Comparison of ENCODE assay signal across 16 mouse cellular contexts in the genomic region with DNA sequence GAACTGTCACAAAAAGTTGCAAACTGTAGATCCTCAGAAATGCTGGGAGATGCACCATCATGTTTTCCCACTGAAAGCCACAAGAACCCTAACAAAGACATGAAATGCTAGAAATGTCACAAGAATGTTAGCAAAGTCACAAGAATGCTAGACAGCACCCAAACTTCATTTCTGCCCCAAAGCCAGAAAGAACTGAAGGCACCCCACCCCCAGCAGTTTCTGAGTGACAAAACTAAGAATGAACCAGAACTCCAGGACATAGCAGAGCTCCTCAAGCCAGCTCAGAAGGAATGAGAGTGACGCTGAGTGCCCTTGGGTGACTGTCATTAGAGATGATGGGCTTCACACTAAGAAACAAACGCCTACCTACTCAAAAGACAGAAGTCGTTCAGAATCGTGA.
DNase-seq lines count a peak whose midpoint lies in the region.
"Had no signal": no experiment of that assay in that cellular context is flagged by ENCODE, and none has a peak within 500 bp of the region (broad histone marks: within the 10 kb centered on the region; RNA-seq: fewer than 3 reads in every experiment).

No protein-coding gene starts in this region.

- intact Hi-C loops in heart, postnatal 36 days (cut with DNase I) = no loop called here

- peak; percentile 61 for DNase-seq in heart, adult 11 months
- DNase-seq in heart, postnatal 36 days = no peak
- DNase-seq in lung, postnatal 10 days = peak; percentile 22
- DNase-seq in lung, postnatal 14 days = no peak
- peak; percentile 88 for DNase-seq in Muller cell, postnatal 12 days (ENCODE audit: inconsistent ontology term)
- no peak for DNase-seq in right cerebral cortex, postnatal 36 days (ENCODE audit: low spot score in 2 of 2)
- DNase-seq: adrenal gland, adult 8-10 months; adrenal gland, postnatal 10 days; adrenal gland, postnatal 14 days; adrenal gland, postnatal 25 days; adrenal gland, postnatal 36 days; B cell, adult 2 months; cerebellum, adult 11 months; cerebellum, adult 11-12 months; cerebellum, adult 18-20 months; cerebellum, adult 2 months had no signal

Comparison
In these comparisons a context has a peak if more than half of its experiments do, and no peak if none do; other contexts are left out.
1. DNase-seq: peak in heart, adult 11 months (single experiment), lung, postnatal 10 days (single experiment) and Muller cell, postnatal 12 days (single experiment); none in heart, postnatal 36 days (0 of 2), lung, postnatal 14 days (single experiment) and right cerebral cortex, postnatal 36 days (0 of 2).